Mouse (Mus musculus) megakaryocyte progenitor cell, adult 5-6 weeks (primary cell): Measurements from ENCODE around the gene Gm10974. TPM values are rescaled to one million over a fixed set of nuclear protein-coding genes. Genes with fewer than 3 reads are reported as not detected.
A peak's percentile ranks its signal among the peaks of the same experiment; 100 is the strongest.

Experiments used
- ATAC-seq: replicated peaks from 2 replicates; pipeline ENCODE4 v1.8.0; 2016; ENCODE audit warnings: mild to moderate bottlenecking, moderate TSS enrichment, inconsistent platforms; ENCODE audit not compliant: poor library complexity
- total RNA-seq, 2 experiments: library from RNA; stranded (forward) in 1 of 2; stranded (reverse) in 1 of 2; fragments of 157-497, 149-512 nt in 1 of 2; fragments of 200-1000 nt in 1 of 2; gene quantifications; 2 replicates each; pipeline versions ENCODE4 v1.2.3 to v1.2.4; 2015 to 2017

Gm10974 gene
- total RNA-seq, 2 experiments from 2014 or later = not detected

- ATAC-seq = peak; percentile 67
Measured at GRCm38 (mm10) chr7:66404802-66405201, 39.1 kb downstream of the Gm10974 start.

GRCm38 (mm10) chr7:66405541-66405940 lies 39.8 kb downstream of the Gm10974 start:
- no peak for ATAC-seq

- ATAC-seq = no peak
Measured at GRCm38 (mm10) chr7:66405951-66406721, 40.4 kb downstream of the Gm10974 start.

- ATAC-seq = no peak
Measured at GRCm38 (mm10) chr7:66406971-66407370, 41.3 kb downstream of the Gm10974 start.

GRCm38 (mm10) chr7:66409433-66409832 lies 43.7 kb downstream of the Gm10974 start:
- peak; percentile 88 for ATAC-seq

GRCm38 (mm10) chr7:66413093-66413492 lies 47.4 kb downstream of the Gm10974 start:
- no peak for ATAC-seq

- no peak for ATAC-seq
Measured at GRCm38 (mm10) chr7:66416829-66417228, 51.1 kb downstream of the Gm10974 start.

GRCm38 (mm10) chr7:66418981-66419380 lies 53.3 kb downstream of the Gm10974 start:
- no peak for ATAC-seq

GRCm38 (mm10) chr7:66421903-66422302 lies 56.2 kb downstream of the Gm10974 start:
- ATAC-seq = no peak

- ATAC-seq = peak; percentile 26; the same call in 1 of the 2 replicates
Measured at GRCm38 (mm10) chr7:66427053-66427436, 61.3 kb downstream of the Gm10974 start.

GRCm38 (mm10) chr7:66427437-66428161 lies 61.9 kb downstream of the Gm10974 start, which contains the start of gene Aldh1a3:
Aldh1a3 (minus strand) TSS chr7:66427517.
- peak; percentile 66 for ATAC-seq

GRCm38 (mm10) chr7:66434453-66434935 lies 68.8 kb downstream of the Gm10974 start:
- peak; percentile 81 for ATAC-seq

Other genes starting within 250 kb of the Gm10974 start
- gene Lrrk1, start 22.4 kb downstream of the Gm10974 start, total RNA-seq (2015) = 18.4 and 23.7 TPM in 2 replicates
- 13.4 and 20.3 TPM in 2 replicates for gene Lrrk1, start 22.4 kb downstream of the Gm10974 start, total RNA-seq (2017)
- not detected in 2 replicates for gene Aldh1a3, start 61.6 kb downstream of the Gm10974 start, total RNA-seq (2015)
- 0.04 TPM in 1 of 2 replicates, not detected in the other for gene Aldh1a3, start 61.6 kb downstream of the Gm10974 start, total RNA-seq (2017)